Mouse (Mus musculus) kidney, postnatal 4 days (tissue): ENCODE results near the gene Gm15262.
"Not testable (repeated sequence)": the region's sequence is repeated elsewhere in the genome, so short reads cannot be mapped to it uniquely, and the experiment has no call there.

Source experiments
- DNase-seq, 2 experiments: peaks; one replicate each; pipeline ENCODE4 v3.0.0; 2021; ENCODE audit warnings: mixed read lengths in 2 of 2

Gm15262 gene

DNA sequence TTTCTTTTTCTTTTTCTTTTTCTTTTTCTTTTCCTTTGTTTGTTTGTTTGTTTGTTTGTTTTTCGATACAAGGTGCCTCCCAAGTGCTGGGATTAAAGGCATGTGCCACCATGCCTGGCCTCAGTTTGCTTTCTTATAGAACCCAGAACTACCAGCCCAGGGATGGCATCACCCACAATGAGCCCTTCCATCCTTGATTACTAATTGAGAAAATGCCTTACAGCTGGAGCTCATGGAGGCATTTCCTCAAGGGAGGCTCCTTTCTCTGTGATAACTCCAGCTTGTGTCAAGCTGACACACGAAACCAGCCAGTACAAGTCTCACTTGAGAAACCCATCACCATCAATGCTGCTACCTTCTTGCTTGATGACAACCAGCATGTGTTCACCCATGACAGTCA, at the start of gene Gm15262:
Gene Gm15262, plus strand, starts transcription at position 301 of the 400 bp plus-strand sequence.
- not testable (repeated sequence) for DNase-seq

DNA sequence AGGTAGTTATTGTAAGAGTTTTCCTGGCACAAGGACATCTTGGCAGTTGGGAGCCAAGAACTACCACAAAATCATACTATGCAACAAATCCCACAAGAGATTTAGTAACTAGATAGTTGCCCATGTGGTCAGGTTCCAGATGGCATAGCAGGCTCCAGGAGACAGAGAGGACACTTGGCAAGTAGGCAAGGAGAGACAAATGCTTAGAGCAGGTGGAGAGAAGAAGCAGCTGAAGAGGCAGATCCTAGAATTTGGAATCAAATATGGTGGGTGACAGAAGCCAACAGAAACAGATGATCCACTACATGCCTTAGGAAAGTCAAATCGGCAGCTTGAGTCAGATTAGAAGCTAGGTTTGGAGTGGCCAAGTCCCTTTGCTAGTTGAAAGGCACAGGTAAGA, 20.9 kb downstream of the Gm15262 start:
- DNase-seq: no peak

DNA sequence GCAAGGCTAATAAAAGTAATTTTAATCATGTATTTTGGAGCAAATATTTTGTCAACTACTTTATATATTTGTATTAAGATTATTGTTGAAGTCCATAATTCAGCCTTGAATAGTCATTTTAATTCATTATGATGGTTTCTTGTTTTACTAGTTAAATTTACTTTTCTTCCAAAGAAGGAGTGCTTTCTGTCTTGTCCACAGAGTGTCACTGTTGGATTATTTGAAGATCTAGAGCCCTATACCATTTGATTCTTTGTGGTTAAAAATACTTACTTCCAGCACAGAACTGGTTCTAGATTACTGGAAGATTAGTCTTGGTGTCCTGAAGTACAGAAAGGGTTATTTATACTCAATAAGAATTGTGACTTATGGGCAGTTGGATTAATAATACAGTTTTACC, 29.2 kb downstream of the Gm15262 start:
- no peak for DNase-seq

GRCm38 (mm10) chrX:161370927-161371326, 83.7 kb downstream of the Gm15262 start:
- no peak for DNase-seq

DNA sequence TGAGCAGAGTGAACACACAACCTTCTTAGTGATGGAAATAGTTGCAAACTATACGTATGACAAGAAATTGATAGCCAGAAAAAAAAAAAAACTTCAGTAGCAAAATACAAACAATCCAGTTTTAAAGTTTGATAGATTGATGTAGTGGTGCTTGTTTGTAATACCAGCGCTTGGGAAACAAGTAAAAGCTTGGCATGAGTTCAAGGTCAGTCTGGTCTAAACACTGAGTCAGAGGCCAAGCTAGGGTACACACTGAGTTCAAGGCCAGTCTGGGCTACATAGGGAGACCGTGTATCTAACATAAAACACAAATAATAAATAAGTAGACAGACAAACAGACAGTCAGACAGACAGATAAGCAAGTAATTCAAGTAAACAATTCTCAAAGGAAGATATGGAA, 84.2 kb downstream of the Gm15262 start:
- DNase-seq: no peak

- peak; percentile 48 to 53 for DNase-seq
Observed at GRCm38 (mm10) chrX:161375568-161375967, 88.3 kb downstream of the Gm15262 start.

DNA sequence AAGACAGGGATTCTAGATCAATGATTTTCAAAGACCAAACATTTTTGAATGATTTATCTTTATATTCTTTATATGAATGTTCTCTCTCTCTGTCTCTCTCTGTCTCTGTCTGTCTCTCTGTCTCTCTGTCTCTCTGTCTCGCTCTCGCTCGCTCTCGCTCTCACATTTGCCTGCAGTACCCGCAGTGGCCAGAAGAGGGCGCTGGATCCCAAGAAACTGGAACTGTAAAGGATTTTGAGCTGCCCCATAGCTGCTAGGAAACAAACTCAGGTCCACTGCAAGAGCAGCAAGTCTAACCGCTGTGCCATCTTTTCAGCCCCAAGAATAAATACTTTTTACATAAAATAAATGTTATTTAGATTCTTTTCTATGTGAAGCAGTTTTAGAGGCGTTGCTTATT, 98.5 kb downstream of the Gm15262 start:
- DNase-seq: peak; percentile 53 to 65

GRCm38 (mm10) chrX:161387942-161388341, 100.7 kb downstream of the Gm15262 start:
- no peak for DNase-seq

GRCm38 (mm10) chrX:161399110-161399509, 111.9 kb downstream of the Gm15262 start:
- DNase-seq: peak; percentile 85 to 87

- no peak for DNase-seq
Observed at GRCm38 (mm10) chrX:161411151-161411550, 123.9 kb downstream of the Gm15262 start.
